Mouse (Mus musculus): ENCODE measurements at regions not wholly inside any gene's neighbourhood (a gene's known extent, or its start where the extent isn't known, plus 50 kb on each side); places are given as distances from the start of the nearest gene placed in this dataset.

DNA sequence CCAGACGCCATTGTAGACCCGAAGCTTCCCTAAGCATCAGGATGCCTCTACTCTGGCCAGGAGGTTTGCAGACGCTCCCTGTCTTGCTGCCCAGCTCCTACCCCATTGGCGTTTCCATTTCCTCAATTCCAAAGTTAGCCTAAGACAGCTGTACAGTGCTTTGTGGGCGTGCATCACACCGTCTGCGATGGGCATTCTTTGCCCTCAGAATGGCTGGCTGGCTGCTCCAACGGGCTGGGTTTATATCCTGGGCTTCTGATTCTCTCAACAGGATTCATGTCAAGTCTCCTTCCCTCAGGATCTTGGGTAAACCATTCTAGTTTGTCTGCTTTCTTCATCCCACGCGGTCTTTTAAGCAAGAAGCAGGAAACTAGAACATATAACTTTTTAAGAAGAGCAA lies 104.3 kb upstream of the Ankrd55 start:
- intact Hi-C loops (cut with DNase I): loop anchor here (10.0 kb wide), 1 partner anchor 1889 kb away; no protein-coding TSS in a partner anchor
- DNase-seq (ENCODE audit: low spot score in 2 of 2): no peak

GRCm38 (mm10) chr13:112185116-112185515 lies 103.1 kb upstream of the Ankrd55 start:
- intact Hi-C loops (cut with DNase I): loop anchor here (10.0 kb wide), 1 partner anchor 1890 kb away; no protein-coding TSS in a partner anchor
- DNase-seq (ENCODE audit: low spot score in 2 of 2): no peak

DNA sequence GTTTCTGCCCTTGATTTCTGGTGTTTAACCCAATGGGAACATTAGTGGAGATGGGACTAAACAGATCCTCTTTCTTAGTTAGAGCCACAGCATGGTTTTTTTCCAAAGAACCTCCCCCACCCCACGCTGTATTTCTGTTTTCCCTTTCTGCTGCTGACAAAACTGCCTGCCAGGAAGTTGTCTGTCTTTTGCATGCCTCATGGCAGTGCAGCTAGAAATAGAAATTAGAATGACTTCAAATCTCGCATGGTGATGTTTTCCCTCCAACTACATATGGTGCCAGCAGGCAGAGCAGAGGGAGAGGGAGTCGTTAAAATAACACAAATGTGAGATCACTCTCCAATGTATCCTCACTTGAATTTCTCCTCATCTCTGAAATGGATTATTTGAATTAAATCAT lies 101.0 kb upstream of the Ankrd55 start:
- peak; percentile 18 to 30 for DNase-seq (ENCODE audit: low spot score in 2 of 2)
- intact Hi-C loops (cut with DNase I): loop anchor here (10.0 kb wide), 1 partner anchor 1892 kb away; no protein-coding TSS in a partner anchor

GRCm38 (mm10) chr13:112188313-112188712 lies 99.9 kb upstream of the Ankrd55 start:
- intact Hi-C loops (cut with DNase I): loop anchor here (10.0 kb wide), 1 partner anchor 1894 kb away; no protein-coding TSS in a partner anchor
- no peak for DNase-seq (ENCODE audit: low spot score in 2 of 2)

DNA sequence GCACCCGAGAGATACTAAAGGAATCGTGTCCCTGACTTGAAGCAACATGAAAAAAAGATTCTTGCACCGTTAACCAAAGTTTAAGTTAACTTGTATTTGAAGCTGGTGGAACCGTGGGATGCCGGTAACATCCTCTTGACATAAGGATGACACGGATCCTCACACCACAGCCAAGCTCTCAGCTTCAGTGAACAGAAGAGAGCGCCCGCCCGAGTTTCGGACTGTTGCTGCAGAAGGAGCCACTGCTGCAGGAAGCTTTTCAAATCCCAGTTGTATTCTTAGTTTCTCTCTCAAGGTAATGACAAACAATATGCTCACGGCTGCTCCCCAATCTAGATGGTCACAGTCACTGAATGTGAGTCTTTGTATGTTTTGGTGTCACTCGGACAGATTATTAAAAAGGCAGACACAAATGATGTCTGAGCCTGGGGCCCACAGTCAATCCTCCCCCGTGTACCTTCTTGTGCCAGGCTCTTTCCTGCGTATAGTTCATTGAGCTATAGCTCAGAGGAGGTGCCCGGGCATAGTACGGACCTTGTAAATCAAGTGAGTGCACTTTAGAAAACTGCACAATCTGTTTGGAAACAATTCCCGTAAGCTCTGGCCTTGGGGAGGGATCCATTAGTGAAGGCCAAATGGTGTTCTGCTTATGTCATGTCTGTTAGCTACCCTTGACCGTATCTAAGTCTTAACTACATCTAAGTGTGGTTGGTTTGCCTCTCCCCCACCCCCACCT lies 99.3 kb upstream of the Ankrd55 start:
- DNase-seq (ENCODE audit: low spot score in 2 of 2): no peak
- intact Hi-C loops (cut with DNase I): loop anchor here (10.0 kb wide), 1 partner anchor 1894 kb away; no protein-coding TSS in a partner anchor

- DNase-seq (ENCODE audit: low spot score in 2 of 2): no peak
- intact Hi-C loops (cut with DNase I): loop anchor here (10.0 kb wide), 1 partner anchor 1895 kb away; no protein-coding TSS in a partner anchor
Observed at GRCm38 (mm10) chr13:112189605-112190004, 98.6 kb upstream of the Ankrd55 start.

GRCm38 (mm10) chr13:112192192-112192905 lies 95.9 kb upstream of the Ankrd55 start:
- intact Hi-C loops (cut with DNase I): no loop called here
- DNase-seq (ENCODE audit: low spot score in 2 of 2): no peak

GRCm38 (mm10) chr13:112193676-112194075 lies 94.6 kb upstream of the Ankrd55 start:
- intact Hi-C loops (cut with DNase I): no loop called here
- DNase-seq (ENCODE audit: low spot score in 2 of 2): no peak

DNA sequence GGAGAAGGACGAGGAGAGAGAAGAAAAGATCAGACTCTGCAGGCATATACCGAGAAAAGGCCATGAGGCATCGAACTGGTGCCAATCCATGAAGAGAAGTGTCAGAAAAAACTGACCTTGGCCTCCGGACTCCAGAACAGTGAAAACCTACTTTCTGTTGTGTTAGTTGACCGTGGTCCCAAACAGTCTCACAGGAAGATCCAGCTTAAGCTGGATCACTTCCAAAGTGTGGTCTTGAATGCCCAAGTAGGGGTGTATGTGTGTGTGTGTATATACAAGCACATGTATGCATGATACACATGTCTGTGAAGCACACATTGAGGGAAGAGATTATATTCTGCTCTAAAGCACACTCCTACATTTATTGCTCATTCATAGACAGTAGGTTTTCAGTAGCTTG lies 93.3 kb upstream of the Ankrd55 start:
- intact Hi-C loops (cut with DNase I): no loop called here
- DNase-seq (ENCODE audit: low spot score in 2 of 2): no peak

DNA sequence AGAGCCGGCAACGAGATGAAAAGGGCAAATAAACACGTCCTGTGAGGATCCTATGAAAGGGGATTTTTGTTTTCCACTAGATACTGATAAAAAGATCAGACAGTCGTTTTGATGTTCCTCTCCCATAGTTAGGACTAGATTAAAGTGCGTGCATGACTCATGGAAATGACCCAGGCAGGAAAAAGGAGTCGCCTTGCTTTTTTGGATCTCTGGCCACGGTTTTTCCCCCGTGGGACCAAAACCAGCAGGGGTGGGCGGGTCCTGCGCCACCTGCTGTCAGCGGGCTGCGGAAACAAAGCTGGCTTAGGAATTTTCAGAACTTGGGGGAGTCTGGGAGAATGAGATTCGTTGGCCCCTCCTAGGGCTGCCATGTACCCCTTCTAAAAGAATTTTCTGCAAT lies 91.5 kb upstream of the Ankrd55 start:
- intact Hi-C loops (cut with DNase I): no loop called here
- DNase-seq (ENCODE audit: low spot score in 2 of 2): peak in 1 of 2 experiments; percentile 24

- intact Hi-C loops (cut with DNase I): no loop called here
- no peak for DNase-seq (ENCODE audit: low spot score in 2 of 2)
Observed at GRCm38 (mm10) chr13:112203721-112204120, 84.5 kb upstream of the Ankrd55 start.

DNA sequence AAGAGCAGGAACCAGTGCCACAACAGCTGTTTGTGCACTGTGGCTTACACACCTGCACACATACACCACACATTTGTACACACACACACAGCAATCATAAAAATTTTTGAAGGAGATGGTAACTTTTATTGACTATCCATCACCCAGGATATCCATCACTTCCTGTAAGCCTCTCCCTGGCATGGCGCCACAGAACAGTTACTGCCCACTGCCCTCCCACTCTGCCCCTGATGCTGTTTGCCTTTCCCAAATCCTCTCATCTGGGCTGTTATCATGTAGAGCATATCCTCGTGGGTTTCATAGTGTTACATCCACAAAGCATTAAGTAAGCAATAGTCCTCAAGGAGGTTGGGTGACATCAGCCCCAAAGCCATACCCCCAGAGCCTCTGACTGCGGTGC lies 84.0 kb upstream of the Ankrd55 start:
- intact Hi-C loops (cut with DNase I): no loop called here
- DNase-seq (ENCODE audit: low spot score in 2 of 2): no peak

GRCm38 (mm10) chr13:112204813-112205212 lies 83.4 kb upstream of the Ankrd55 start:
- intact Hi-C loops (cut with DNase I): no loop called here
- no peak for DNase-seq (ENCODE audit: low spot score in 2 of 2)

GRCm38 (mm10) chr13:112207617-112208235 lies 80.5 kb upstream of the Ankrd55 start:
- intact Hi-C loops (cut with DNase I): no loop called here
- DNase-seq (ENCODE audit: low spot score in 2 of 2): no peak

DNA sequence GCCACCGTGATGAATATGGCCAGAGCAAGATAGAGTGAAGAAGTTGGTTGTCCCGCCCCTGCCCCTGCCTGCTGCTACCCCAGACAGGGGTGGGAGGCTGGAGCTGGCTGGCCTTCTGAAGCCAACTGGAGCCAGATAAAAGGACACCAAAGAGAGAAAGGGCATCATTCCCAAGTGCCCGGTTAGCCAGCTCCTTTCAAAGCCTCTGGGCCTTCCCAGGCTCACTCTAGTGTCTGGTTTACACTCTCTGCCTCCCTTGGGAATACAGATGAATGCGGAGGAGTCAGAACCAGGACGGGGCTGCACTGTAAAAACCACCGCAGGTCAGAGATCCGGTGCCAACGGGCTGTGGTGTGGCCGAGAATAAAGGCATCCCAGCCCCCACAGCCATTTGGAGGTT lies 76.4 kb upstream of the Ankrd55 start:
- no peak for DNase-seq (ENCODE audit: low spot score in 2 of 2)
- intact Hi-C loops (cut with DNase I): no loop called here

GRCm38 (mm10) chr13:112212391-112212790 lies 75.9 kb upstream of the Ankrd55 start:
- no peak for DNase-seq (ENCODE audit: low spot score in 2 of 2)
- intact Hi-C loops (cut with DNase I): no loop called here

DNA sequence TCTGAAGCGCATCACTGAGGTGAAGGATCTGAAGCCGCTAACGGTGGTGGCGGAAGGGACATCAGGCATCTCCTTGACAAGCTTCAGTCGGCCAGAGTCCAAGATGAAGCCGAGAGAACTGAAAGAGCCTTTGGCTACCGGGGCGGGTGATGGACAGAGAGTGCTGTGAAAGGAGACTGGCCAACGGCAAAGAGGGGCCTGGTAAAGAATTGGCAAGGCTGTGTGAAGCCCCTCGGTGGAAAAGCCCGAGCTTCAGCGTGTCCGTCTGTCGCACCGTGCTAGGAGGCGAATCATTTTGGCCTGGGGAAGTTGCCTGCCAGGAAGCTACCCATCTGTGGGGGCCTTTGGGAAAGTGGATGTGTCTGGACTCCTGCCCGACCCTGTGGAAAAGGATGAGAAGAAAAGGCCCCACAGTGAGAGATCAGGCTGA lies 74.6 kb upstream of the Ankrd55 start:
- intact Hi-C loops (cut with DNase I): no loop called here

DNA sequence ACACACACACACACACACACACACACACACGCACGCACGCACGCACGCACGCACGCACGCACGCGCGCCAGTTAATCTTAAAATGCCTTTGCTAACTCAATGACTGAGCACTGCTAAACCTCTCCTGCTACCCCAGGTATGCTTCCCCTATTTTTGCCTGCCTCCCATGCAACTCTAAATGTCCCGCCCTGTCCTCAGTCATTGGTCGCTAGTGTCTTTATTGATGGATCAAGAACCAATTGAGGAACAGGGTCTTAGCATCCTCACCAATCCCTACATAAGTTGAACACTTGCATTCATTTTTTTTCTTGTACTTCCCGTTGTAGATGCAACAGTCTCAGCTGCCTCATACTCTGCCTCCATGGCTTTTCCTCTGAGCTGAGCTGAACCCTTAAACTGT lies 72.2 kb upstream of the Ankrd55 start:
- intact Hi-C loops (cut with DNase I): no loop called here
- DNase-seq (ENCODE audit: low spot score in 2 of 2): no peak

More for the DNA sequence above, 74.6 kb upstream of the Ankrd55 start:
- no peak for DNase-seq (ENCODE audit: low spot score in 2 of 2)

GRCm38 (mm10) chr13:112218389-112218788 lies 69.9 kb upstream of the Ankrd55 start:
- intact Hi-C loops (cut with DNase I): no loop called here
- DNase-seq (ENCODE audit: low spot score in 2 of 2): no peak

- intact Hi-C loops (cut with DNase I): no loop called here
- no peak for DNase-seq (ENCODE audit: low spot score in 2 of 2)
Observed at GRCm38 (mm10) chr13:112220184-112220583, 68.1 kb upstream of the Ankrd55 start.

Data from left cerebral cortex, postnatal 36 days (tissue).